Mouse (Mus musculus): ENCODE results near the gene Lrrc8d.

Gene Lrrc8d

GRCm38 (mm10) chr5:105715531-105716124, 15.9 kb downstream of the Lrrc8d start:
- DNase-seq (ENCODE audit: low spot score) = no peak

- DNase-seq (ENCODE audit: low spot score) = peak; percentile 17
Observed at GRCm38 (mm10) chr5:105717294-105717693, 17.5 kb downstream of the Lrrc8d start.

GRCm38 (mm10) chr5:105718138-105718670, 18.4 kb downstream of the Lrrc8d start:
- no peak for DNase-seq (ENCODE audit: low spot score)

- no peak for DNase-seq (ENCODE audit: low spot score)
Observed at GRCm38 (mm10) chr5:105721267-105721666, 21.5 kb downstream of the Lrrc8d start.

GRCm38 (mm10) chr5:105722807-105723206, 23.0 kb downstream of the Lrrc8d start:
- DNase-seq (ENCODE audit: low spot score) = no peak

GRCm38 (mm10) chr5:105730193-105730831, 30.5 kb downstream of the Lrrc8d start:
- DNase-seq (ENCODE audit: low spot score) = no peak

- DNase-seq (ENCODE audit: low spot score) = no peak
Observed at GRCm38 (mm10) chr5:105731173-105731626, 31.4 kb downstream of the Lrrc8d start.

GRCm38 (mm10) chr5:105731627-105732432, 32.1 kb downstream of the Lrrc8d start:
- no peak for DNase-seq (ENCODE audit: low spot score)

- no peak for DNase-seq (ENCODE audit: low spot score)
Observed at GRCm38 (mm10) chr5:105732433-105732891, 32.7 kb downstream of the Lrrc8d start.

- DNase-seq (ENCODE audit: low spot score) = no peak
Observed at GRCm38 (mm10) chr5:105733226-105733625, 33.5 kb downstream of the Lrrc8d start.

GRCm38 (mm10) chr5:105736365-105736764, 36.6 kb downstream of the Lrrc8d start:
- no peak for DNase-seq (ENCODE audit: low spot score)

- DNase-seq (ENCODE audit: low spot score) = no peak
Observed at GRCm38 (mm10) chr5:105737145-105737544, 37.4 kb downstream of the Lrrc8d start.

- DNase-seq (ENCODE audit: low spot score) = no peak
Observed at GRCm38 (mm10) chr5:105740437-105740836, 40.7 kb downstream of the Lrrc8d start.

GRCm38 (mm10) chr5:105742641-105743040, 42.9 kb downstream of the Lrrc8d start:
- no peak for DNase-seq (ENCODE audit: low spot score)

- DNase-seq (ENCODE audit: low spot score) = no peak
Observed at GRCm38 (mm10) chr5:105745324-105745723, 45.6 kb downstream of the Lrrc8d start.

- DNase-seq (ENCODE audit: low spot score) = no peak
Observed at GRCm38 (mm10) chr5:105745927-105746454, 46.2 kb downstream of the Lrrc8d start.

- no peak for DNase-seq (ENCODE audit: low spot score)
Observed at GRCm38 (mm10) chr5:105754803-105755202, 55.0 kb downstream of the Lrrc8d start.

GRCm38 (mm10) chr5:105755491-105755890, 55.7 kb downstream of the Lrrc8d start:
- no peak for DNase-seq (ENCODE audit: low spot score)

GRCm38 (mm10) chr5:105757978-105758377, 58.2 kb downstream of the Lrrc8d start:
- no peak for DNase-seq (ENCODE audit: low spot score)

GRCm38 (mm10) chr5:105758866-105759265, 59.1 kb downstream of the Lrrc8d start:
- no peak for DNase-seq (ENCODE audit: low spot score)

GRCm38 (mm10) chr5:105761848-105762482, 62.2 kb downstream of the Lrrc8d start:
- peak; percentile 83 for DNase-seq (ENCODE audit: low spot score)

GRCm38 (mm10) chr5:105764369-105764768, 64.6 kb downstream of the Lrrc8d start:
- DNase-seq (ENCODE audit: low spot score) = peak; percentile 23

All from MN1 (cell line).